In the genomic region with DNA sequence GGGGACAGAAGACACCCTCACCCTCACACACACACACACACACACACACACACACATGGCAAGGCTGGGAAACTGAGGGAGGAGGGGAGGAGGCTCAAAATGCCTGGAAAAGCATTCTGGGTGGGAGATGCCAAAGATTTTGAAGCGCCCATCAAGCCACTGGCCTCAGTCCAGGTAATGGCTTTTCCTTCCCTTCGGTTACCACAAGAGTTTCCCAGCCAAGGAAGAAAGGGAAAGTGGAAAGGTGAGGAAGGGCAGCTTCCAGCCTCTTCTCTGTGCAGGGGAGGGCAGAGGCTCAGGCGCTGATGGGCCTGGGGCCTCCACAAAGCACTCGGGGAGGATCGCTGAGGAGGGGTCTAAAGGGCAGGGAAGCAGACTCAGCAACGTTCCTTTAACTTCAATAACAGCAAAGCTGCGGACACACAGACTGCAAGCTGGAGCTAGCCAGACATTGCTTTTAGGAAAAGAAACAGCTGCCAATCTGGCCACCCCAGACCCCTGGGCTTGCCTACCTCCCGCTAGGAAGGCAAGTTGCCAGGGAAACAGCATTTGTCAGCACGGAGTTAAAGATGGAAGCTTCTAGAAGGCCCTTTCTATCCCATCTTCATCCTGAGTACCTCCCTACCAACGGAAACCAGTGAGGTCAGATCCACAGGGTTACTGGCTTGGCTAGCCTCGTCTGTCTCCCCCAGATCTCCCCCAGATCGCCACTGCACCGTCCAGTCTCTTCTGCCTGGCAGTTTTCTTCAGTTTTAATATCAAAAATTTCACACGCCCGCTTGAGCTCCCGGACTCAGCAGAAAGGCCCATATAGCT, we compare ENCODE assay signal across 11 mouse cellular contexts. TPM values are rescaled to one million over a fixed set of nuclear protein-coding genes. Genes with fewer than 3 reads are reported as not detected.
DNase-seq lines count a peak whose midpoint lies in the region; ATAC-seq and TF ChIP-seq lines count a peak whose summit lies in the region.
"Had no signal": no experiment of that assay in that cellular context is flagged by ENCODE, and none has a peak within 500 bp of the region (broad histone marks: within the 10 kb centered on the region; RNA-seq: fewer than 3 reads in every experiment).

No protein-coding gene starts in this region.

- no peak for TF ChIP-seq CTCF in gastrocnemius, adult 2 months (IDR thresholded peaks at IDR 0.05)
- TF ChIP-seq CTCF in lung, postnatal 0 days (IDR thresholded peaks at IDR 0.05) = no peak

- 42% methylated on average over 16 of the region's 16 CpGs for WGBS in lung, embryonic 16.5 days
- WGBS in lung, postnatal 0 days = 49% methylated on average over 16 of the region's 16 CpGs
- WGBS in embryonic facial prominence, embryonic 15.5 days = 59% methylated on average over 16 of the region's 16 CpGs

- H3K27ac ChIP-seq in gastrocnemius, adult 2 months = peak overlapping the region; percentile 70
- peak overlapping the region; percentile 23; the same call in 1 of the 2 replicates for H3K27ac ChIP-seq in lung, embryonic 16.5 days (ENCODE audit: low read length)
- no peak overlapping the region for H3K27ac ChIP-seq in lung, postnatal 0 days (ENCODE audit: low read length)
- H3K27ac ChIP-seq in embryonic facial prominence, embryonic 15.5 days (replicated peaks) = peak overlapping the region; percentile 30; the same call in 1 of the 2 replicates

- intact Hi-C loops in gastrocnemius, adult 2 months (cut with DNase I) = no loop called here

- H3K4me3 ChIP-seq in gastrocnemius, adult 2 months = peak overlapping the region; percentile 39
- H3K4me3 ChIP-seq in lung, embryonic 16.5 days (ENCODE audit: low read length) = no peak overlapping the region
- H3K4me3 ChIP-seq in lung, postnatal 0 days (ENCODE audit: low read depth, low read length) = no peak overlapping the region
- H3K4me3 ChIP-seq in embryonic facial prominence, embryonic 15.5 days (replicated peaks) = no peak overlapping the region

- peak; percentile 28 for DNase-seq in gastrocnemius, adult 2 months
- DNase-seq in gastrocnemius, adult 8-10 months (ENCODE audit: low spot score in 2 of 2) = no peak
- no peak for DNase-seq in lung, postnatal 0 days (ENCODE audit: low spot score)
- DNase-seq in retina, embryonic 14.5 days (ENCODE audit: low spot score) = peak; percentile 20
- DNase-seq: layer of hippocampus, adult 9-11 months; right cerebral cortex, postnatal 14 days; thymus, postnatal 36 days had no signal

- no peak overlapping the region for H3K4me2 ChIP-seq in lung, embryonic 16.5 days (ENCODE audit: low read depth, low read length)
- H3K4me2 ChIP-seq in lung, postnatal 0 days (replicated peaks; ENCODE audit: low read depth, low read length) = no peak overlapping the region
- H3K4me2 ChIP-seq in embryonic facial prominence, embryonic 15.5 days (replicated peaks) = no peak overlapping the region

- ATAC-seq in lung, embryonic 16.5 days (ENCODE audit: low read depth) = peak; percentile 57
- no peak for ATAC-seq in lung, postnatal 0 days
- ATAC-seq in embryonic facial prominence, embryonic 15.5 days (ENCODE audit: insufficient number of reproducible peaks, low FRiP score, low TSS enrichment, low read depth) = no peak
- no peak for ATAC-seq in monocyte, adult 5-6 weeks (replicated peaks; ENCODE audit: insufficient number of reproducible peaks, low FRiP score, low TSS enrichment, poor library complexity, severe bottlenecking)
- no peak for ATAC-seq in CD4-positive, CD25-positive, alpha-beta regulatory T cell, adult 4 months

- no peaks in the 10 kb centered on the region for H3K9me3 ChIP-seq in lung, embryonic 16.5 days (ENCODE audit: control insufficient read depth, low read length)
- H3K9me3 ChIP-seq in lung, postnatal 0 days (ENCODE audit: low read length) = no peaks in the 10 kb centered on the region
- no peaks in the 10 kb centered on the region for H3K9me3 ChIP-seq in embryonic facial prominence, embryonic 15.5 days (replicated peaks)

- H3K36me3 ChIP-seq in lung, embryonic 16.5 days (ENCODE audit: control insufficient read depth, insufficient read depth, low read length) = no peaks in the 10 kb centered on the region
- no peaks in the 10 kb centered on the region for H3K36me3 ChIP-seq in lung, postnatal 0 days (ENCODE audit: insufficient read depth, low read length)
- 0 out of 2 replicates have a peak, but pooled peaks cover 5% of the 10 kb centered on the region for H3K36me3 ChIP-seq in embryonic facial prominence, embryonic 15.5 days

- TF ChIP-seq EP300 in lung, postnatal 0 days (IDR thresholded peaks at IDR 0.05) = no peak

- no peaks in the 10 kb centered on the region for H3K27me3 ChIP-seq in lung, embryonic 16.5 days (ENCODE audit: control insufficient read depth, insufficient read depth, low read depth, low read length)
- H3K27me3 ChIP-seq in lung, postnatal 0 days (replicated peaks; ENCODE audit: insufficient read depth, low read length) = no peaks in the 10 kb centered on the region
- H3K27me3 ChIP-seq in embryonic facial prominence, embryonic 15.5 days = no peaks in the 10 kb centered on the region

- no peak overlapping the region for H3K9ac ChIP-seq in lung, embryonic 16.5 days (ENCODE audit: low read length)
- H3K9ac ChIP-seq in lung, postnatal 0 days (replicated peaks; ENCODE audit: low read depth) = no peak overlapping the region
- H3K9ac ChIP-seq in embryonic facial prominence, embryonic 15.5 days = no peak overlapping the region

- peaks cover 21% of the 10 kb centered on the region for H3K4me1 ChIP-seq in lung, embryonic 16.5 days (replicated peaks; ENCODE audit: control insufficient read depth, insufficient read depth, low read length)
- peaks cover 8% of the 10 kb centered on the region; the same call in 1 of the 2 replicates for H3K4me1 ChIP-seq in lung, postnatal 0 days (ENCODE audit: insufficient read depth, low read depth, low read length)
- peaks cover 55% of the 10 kb centered on the region for H3K4me1 ChIP-seq in embryonic facial prominence, embryonic 15.5 days

RNA-seq across cellular contexts. Expression of a gene that starts 43.1 kb away (rescaled TPM):
- total RNA-seq in gastrocnemius, adult 2 months (2021) = 10 to 100 TPM; 39.6 to 41.5 TPM
- total RNA-seq in gastrocnemius, adult 8-10 months (2022) = 10 to 100 TPM; 38.7 to 43.0 (median 42.0) TPM
- polyA plus RNA-seq in lung, embryonic 16.5 days (2015; fragmentation: Nextera tagmentation; extraction: Ambion mirVana) = 119 and 128 TPM in 2 replicates
- polyA plus RNA-seq in lung, postnatal 0 days (2015; fragmentation: Nextera tagmentation; extraction: Ambion mirVana) = 69.6 and 76.6 TPM in 2 replicates
- 126 and 132 TPM in 2 replicates for polyA plus RNA-seq in embryonic facial prominence, embryonic 15.5 days (2015; fragmentation: Nextera tagmentation; extraction: Ambion mirVana)
- 10.4 to 43.3 TPM (median 12.9 TPM) in 3 replicates for total RNA-seq in monocyte, adult 5-6 weeks (2017)
- 10 to 100 TPM; 16.0 to 18.3 TPM for polyA plus RNA-seq in CD4-positive, CD25-positive, alpha-beta regulatory T cell, adult 4 months (2017; shearing (Covaris generic))

Comparison
In these comparisons a context has a peak if more than half of its experiments do, and no peak if none do; other contexts are left out.
1. DNase-seq: peak in gastrocnemius, adult 2 months (single experiment) and retina, embryonic 14.5 days (single experiment); none in gastrocnemius, adult 8-10 months (0 of 2) and lung, postnatal 0 days (single experiment).